Mouse (Mus musculus) neural tube, embryonic 13.5 days (tissue): ENCODE data around the gene Cops3. TPM values are rescaled to one million over a fixed set of nuclear protein-coding genes. Genes with fewer than 3 reads are reported as not detected.

ENCODE experiments used
- ATAC-seq: fragments of 200-750 bp; cut with Nextera tagmentation; 2 replicates; pipeline ENCODE4 v1.8.0; 2017; ENCODE audit warnings: low read depth, mild to moderate bottlenecking, moderate TSS enrichment, moderate library complexity
- H3K27ac ChIP-seq: fragments of 300-500 bp; sonication (generic); replicated peaks from 2 replicates; pipeline ENCODE4 v1.5.1; 2015; ENCODE audit warnings: moderate library complexity, mild to moderate bottlenecking, inconsistent platforms
- H3K27me3 ChIP-seq: fragments of 300-500 bp; sonication (generic); 2 replicates; pipeline ENCODE4 v1.6.1; 2015; ENCODE audit warnings: mild to moderate bottlenecking, inconsistent platforms
- H3K36me3 ChIP-seq: fragments of 300-500 bp; sonication (generic); 2 replicates; pipeline ENCODE4 v1.6.1; 2015; ENCODE audit warnings: mild to moderate bottlenecking, inconsistent platforms
- H3K4me1 ChIP-seq: fragments of 300-500 bp; sonication (generic); replicated peaks from 2 replicates; pipeline ENCODE4 v1.6.1; 2015; ENCODE audit warnings: inconsistent platforms
- H3K4me2 ChIP-seq: fragments of 300-500 bp; sonication (generic); 2 replicates; pipeline ENCODE4 v1.6.1; 2015; ENCODE audit warnings: inconsistent platforms, mild to moderate bottlenecking, moderate library complexity
- H3K4me3 ChIP-seq: fragments of 300-500 bp; sonication (generic); 2 replicates; pipeline ENCODE4 v1.5.1; 2015; ENCODE audit warnings: mild to moderate bottlenecking, inconsistent platforms
- H3K9ac ChIP-seq: fragments of 300-500 bp; sonication (generic); 2 replicates; pipeline ENCODE4 v1.6.1; 2015; ENCODE audit warnings: moderate library complexity, mild to moderate bottlenecking, inconsistent platforms
- H3K9me3 ChIP-seq: fragments of 300-500 bp; sonication (generic); 2 replicates; pipeline ENCODE4 v1.6.1; 2016; ENCODE audit warnings: inconsistent platforms
- WGBS: fragments of 180-500 bp; shearing (Covaris S2); methylation state at CpG from one replicate; pipeline ENCODE4 v1.1.7; 2015; 5-methylcytosine and 5-hydroxymethylcytosine counted together
- polyA plus RNA-seq: library from polyadenylated mRNA; unstranded; fragments of >200 nt; fragmentation: Nextera tagmentation; extraction: Ambion mirVana; gene quantifications from 2 replicates; pipeline ENCODE4 v1.2.1, GENCODE M21; 2015

The Cops3 gene
- polyA plus RNA-seq, 1 experiment from 2014 or later = 219 TPM

- Histone ChIP-seq H3K4me2 (no peak overlapping the region), H3K9me3 (no peaks in the 10 kb centered on the region), H3K4me3 (no peak overlapping the region), H3K9ac (no peak overlapping the region), H3K36me3 (peaks cover 98% of the 10 kb centered on the region), H3K4me1 (no peaks in the 10 kb centered on the region), H3K27ac (no peak overlapping the region), H3K27me3 (no peaks in the 10 kb centered on the region)
- ATAC-seq = no peak
- 91% methylated on average over 2 of the region's 2 CpGs for WGBS
Observed at GRCm38 (mm10) chr11:59772291-59772690, 67.3 kb downstream of the Cops3 start.

GRCm38 (mm10) chr11:59770753-59771152, 68.9 kb downstream of the Cops3 start:
- H3K27ac ChIP-seq = 0 out of 2 replicates have a peak overlapping the region, but pooled peaks have one; percentile 5
- H3K4me3 ChIP-seq = no peak overlapping the region
- WGBS = 79% methylated on average over 7 of the region's 7 CpGs
- H3K36me3 ChIP-seq = peaks cover 98% of the 10 kb centered on the region
- H3K4me1 ChIP-seq = no peaks in the 10 kb centered on the region
- H3K27me3 ChIP-seq = no peaks in the 10 kb centered on the region
- no peaks in the 10 kb centered on the region for H3K9me3 ChIP-seq
- no peak overlapping the region for H3K4me2 ChIP-seq
- 0 out of 2 replicates have a peak, but pooled peaks have one; percentile 56 for ATAC-seq
- H3K9ac ChIP-seq = no peak overlapping the region

- Histone ChIP-seq H3K36me3 (peaks cover 98% of the 10 kb centered on the region), H3K27me3 (no peaks in the 10 kb centered on the region), H3K27ac (no peak overlapping the region), H3K9ac (no peak overlapping the region), H3K4me2 (no peak overlapping the region), H3K4me1 (no peaks in the 10 kb centered on the region), H3K9me3 (no peaks in the 10 kb centered on the region), H3K4me3 (no peak overlapping the region)
- no peak for ATAC-seq
- 84% methylated on average over 6 of the region's 6 CpGs for WGBS
Observed at GRCm38 (mm10) chr11:59769738-59770137, 69.9 kb downstream of the Cops3 start.

- Histone ChIP-seq H3K9ac (no peak overlapping the region), H3K9me3 (no peaks in the 10 kb centered on the region), H3K27ac (no peak overlapping the region), H3K27me3 (no peaks in the 10 kb centered on the region), H3K4me3 (no peak overlapping the region), H3K4me1 (no peaks in the 10 kb centered on the region), H3K36me3 (peaks cover 98% of the 10 kb centered on the region), H3K4me2 (no peak overlapping the region)
- no peak for ATAC-seq
- 85% methylated on average over 2 of the region's 2 CpGs for WGBS
Observed at GRCm38 (mm10) chr11:59769307-59769706, 70.3 kb downstream of the Cops3 start.

Other genes starting within 250 kb of the Cops3 start
- gene Olfr223, start 246.5 kb downstream of the Cops3 start, polyA plus RNA-seq = not detected in 2 replicates
- 58.2 and 73.5 TPM in 2 replicates for gene Mprip, start 178.5 kb downstream of the Cops3 start, polyA plus RNA-seq
- 3.4 and 4.1 TPM in 2 replicates for gene Pld6, start 52.2 kb downstream of the Cops3 start, polyA plus RNA-seq
- 35.0 and 35.9 TPM in 2 replicates for gene Flcn, start 29.8 kb downstream of the Cops3 start, polyA plus RNA-seq
- 63.8 and 70.7 TPM in 2 replicates for gene Nt5m, start 391 bp downstream of the Cops3 start, polyA plus RNA-seq
- gene Med9, start 108.4 kb upstream of the Cops3 start, polyA plus RNA-seq = 36.2 TPM in 2 replicates
- 0.96 and 1.1 TPM in 2 replicates for gene Rasd1, start 125.1 kb upstream of the Cops3 start, polyA plus RNA-seq
- 7.1 and 8.5 TPM in 2 replicates for gene Pemt, start 206.7 kb upstream of the Cops3 start, polyA plus RNA-seq